Mouse (Mus musculus): ENCODE data around the gene Pheta1. TPM values are rescaled to one million over a fixed set of nuclear protein-coding genes. Genes with fewer than 3 reads are reported as not detected.

Pheta1 gene
- 1.6 to 2.0 TPM (median 1.6 TPM) in 3 replicates for total RNA-seq (2017)

DNA sequence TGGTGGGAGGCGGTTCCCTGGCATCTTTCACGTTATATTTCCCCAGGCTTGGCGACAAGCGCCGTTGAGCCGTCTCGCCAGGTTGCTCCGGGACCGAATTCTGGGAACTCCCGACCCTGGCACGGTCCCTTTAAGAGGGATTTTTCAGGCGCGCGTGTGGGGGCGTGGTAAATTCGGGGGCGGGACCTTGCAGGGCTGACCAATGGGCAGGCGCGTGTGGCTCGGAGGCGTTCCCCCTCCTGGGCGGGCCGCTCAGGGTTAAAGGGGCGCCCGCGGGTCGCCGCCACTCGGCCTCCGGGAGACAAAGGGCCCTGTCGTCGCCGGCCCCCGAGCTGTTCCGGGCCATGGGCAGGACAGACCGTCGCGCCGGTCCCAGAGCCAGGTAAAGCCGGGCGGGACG lies at the start of gene Pheta1:
TSS of gene Pheta1 (plus strand) at position 242 of the 400 bp plus-strand sequence.
- peak; percentile 84 for ATAC-seq (replicated peaks; ENCODE audit: insufficient number of reproducible peaks, low FRiP score, low TSS enrichment, poor library complexity, severe bottlenecking)

DNA sequence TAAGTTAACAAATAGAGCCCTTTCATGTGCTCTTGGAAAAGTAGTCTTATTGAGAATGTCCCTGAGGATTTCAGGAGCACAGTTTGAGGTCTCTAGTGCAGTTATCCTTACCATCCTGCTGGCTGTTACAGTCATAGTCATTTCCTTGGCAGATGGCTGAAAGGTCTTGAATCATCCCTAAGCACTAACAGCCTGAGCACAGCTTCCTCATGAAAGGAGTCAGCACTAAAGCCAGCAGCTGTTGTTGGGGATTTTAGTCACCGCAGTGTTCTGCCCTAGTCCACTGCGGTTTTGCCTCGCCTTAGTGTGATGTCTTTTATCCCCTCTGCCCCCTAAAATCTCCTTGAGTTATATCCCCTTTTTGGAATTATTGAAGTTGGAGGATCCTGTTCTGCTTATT lies 41.6 kb upstream of the Pheta1 start:
- no peak for ATAC-seq (replicated peaks; ENCODE audit: insufficient number of reproducible peaks, low FRiP score, low TSS enrichment, poor library complexity, severe bottlenecking)

DNA sequence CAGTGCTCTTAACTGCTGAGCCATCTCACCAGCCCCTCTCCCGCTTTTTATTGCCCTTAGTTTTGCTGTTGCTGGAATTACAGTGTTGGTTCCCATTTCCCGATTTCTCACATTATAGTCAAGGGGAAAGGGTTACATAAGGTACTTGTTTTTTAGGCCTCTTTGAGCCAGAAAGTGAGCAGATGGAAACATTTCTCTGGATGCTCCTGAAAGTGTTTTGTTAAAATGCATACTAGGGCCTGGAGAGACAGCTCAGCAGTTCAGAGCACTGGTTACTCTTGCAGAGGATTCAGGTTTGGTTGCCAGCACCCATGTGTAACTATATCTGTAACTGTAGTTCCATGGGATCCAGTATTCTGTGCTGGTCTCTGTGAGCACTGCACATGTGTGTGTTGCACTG lies 40.6 kb upstream of the Pheta1 start:
- no peak for ATAC-seq (replicated peaks; ENCODE audit: insufficient number of reproducible peaks, low FRiP score, low TSS enrichment, poor library complexity, severe bottlenecking)

DNA sequence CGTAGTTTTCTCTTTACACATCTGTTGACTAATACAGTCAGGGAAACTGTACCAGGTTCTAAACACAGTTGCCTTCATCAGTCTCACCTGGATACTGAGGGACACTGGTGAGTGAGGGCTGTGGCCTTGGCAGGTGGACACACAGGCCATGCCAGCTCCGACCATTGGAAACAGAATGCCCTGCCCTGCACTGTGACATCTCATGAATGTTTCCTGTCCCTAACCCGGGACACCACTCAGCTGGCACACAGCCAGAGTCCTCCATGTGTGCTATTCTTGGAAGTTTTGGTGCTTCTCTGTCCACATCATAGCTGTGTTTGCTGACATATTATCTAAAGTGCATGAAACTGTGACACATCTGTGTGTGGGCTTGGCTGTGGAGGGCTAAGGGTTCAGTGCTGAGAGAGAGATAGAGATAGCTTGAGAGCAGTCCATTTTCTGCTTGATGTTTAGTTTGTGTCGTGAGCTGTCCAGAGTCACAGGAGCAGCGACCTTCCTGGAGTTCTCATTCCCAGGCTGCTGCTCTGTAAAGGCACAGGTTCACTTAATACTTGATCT lies 39.0 kb upstream of the Pheta1 start:
- ATAC-seq (replicated peaks; ENCODE audit: insufficient number of reproducible peaks, low FRiP score, low TSS enrichment, poor library complexity, severe bottlenecking) = no peak

DNA sequence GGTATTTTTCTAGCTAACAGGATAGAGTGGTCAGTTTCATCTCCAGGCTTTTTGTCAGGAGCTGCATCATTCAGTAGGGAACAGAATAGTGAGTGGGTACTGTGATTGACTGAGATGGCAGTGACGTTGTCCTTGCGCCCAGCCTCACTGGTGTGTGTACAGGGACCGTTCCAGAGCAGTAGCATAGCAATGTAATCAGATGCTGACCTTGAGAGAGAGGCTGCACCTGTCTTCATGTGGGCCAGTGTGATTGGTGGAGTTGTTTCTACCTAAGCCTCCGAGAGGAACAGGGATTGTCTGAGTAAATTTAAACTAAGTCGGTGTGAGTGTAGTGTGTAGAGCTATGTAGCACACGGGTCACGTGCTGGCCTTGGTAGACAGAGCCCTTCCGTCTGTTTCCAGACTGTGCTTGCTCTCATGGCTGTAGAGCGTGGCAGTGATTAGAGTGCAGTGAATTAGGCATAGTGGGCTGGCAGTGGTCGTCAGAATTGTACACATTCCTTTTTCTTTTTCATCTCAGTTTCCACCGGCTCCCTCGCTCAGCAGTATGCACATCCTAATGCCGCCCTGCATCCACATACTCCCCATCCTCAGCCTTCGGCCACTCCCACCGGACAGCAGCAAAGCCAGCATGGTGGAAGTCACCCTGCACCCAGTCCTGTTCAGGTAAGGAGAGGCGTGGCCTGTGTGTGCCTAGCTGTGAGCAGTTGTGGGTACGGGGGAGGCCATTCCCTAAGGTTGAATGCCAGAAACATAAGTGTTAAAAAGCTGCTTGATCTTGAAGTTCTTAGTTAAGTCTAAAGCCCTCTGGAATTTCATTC lies 38.2 kb upstream of the Pheta1 start:
- no peak for ATAC-seq (replicated peaks; ENCODE audit: insufficient number of reproducible peaks, low FRiP score, low TSS enrichment, poor library complexity, severe bottlenecking)

DNA sequence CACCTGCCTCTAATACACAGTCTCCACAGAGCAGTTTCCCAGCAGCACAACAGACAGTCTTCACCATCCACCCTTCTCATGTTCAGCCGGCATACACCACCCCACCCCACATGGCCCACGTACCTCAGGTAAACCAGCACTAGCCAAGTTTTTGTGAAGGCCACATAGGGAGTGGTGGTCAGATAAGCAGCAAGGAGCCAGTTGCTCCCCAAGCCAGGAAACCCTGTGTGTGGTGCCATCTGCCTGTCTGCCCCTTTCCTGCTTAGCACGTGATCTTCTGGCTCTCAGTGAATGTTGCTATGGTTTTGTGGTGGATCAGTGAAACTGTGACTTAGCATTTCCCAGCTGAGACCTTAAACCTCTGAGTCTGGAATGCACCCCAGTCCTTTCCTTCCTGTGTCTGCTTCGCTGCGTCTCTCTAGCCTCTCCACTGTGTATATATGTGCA lies 37.3 kb upstream of the Pheta1 start:
- ATAC-seq (replicated peaks; ENCODE audit: insufficient number of reproducible peaks, low FRiP score, low TSS enrichment, poor library complexity, severe bottlenecking) = no peak

DNA sequence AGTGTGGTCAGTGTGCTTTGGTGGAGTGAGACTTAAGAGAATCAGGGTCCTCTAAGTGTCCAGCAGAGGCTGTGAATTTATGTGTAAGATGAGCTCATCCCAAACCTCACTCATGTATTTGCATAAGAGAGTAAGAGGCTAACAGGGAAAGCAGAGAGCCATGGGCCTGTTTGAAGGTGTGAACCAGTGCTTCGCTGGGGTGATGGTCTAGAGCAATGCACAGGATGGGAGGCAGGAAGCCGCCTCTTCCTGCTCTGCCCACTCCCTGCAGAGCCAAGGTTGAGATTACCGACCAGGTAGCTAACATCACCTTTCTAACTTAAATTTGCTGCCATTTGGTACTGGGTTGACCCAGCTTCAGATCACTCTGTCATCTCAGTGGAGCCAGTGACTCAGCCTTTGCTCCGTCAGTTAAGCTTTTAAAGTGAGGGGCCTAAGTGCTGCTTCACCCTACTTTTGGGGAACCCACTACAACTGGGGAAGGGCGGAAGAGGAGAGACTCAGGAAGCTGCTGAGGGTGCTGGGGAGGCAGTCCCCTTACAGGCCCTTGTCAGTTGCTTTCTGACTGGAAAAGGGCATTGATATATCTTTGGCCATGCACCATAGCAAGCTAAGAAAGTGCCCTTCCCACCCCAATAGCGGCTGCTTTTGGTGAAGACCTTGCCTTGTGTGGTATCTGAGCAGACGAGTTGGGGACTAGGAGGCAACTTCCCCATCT lies 36.1 kb upstream of the Pheta1 start:
- no peak for ATAC-seq (replicated peaks; ENCODE audit: insufficient number of reproducible peaks, low FRiP score, low TSS enrichment, poor library complexity, severe bottlenecking)

DNA sequence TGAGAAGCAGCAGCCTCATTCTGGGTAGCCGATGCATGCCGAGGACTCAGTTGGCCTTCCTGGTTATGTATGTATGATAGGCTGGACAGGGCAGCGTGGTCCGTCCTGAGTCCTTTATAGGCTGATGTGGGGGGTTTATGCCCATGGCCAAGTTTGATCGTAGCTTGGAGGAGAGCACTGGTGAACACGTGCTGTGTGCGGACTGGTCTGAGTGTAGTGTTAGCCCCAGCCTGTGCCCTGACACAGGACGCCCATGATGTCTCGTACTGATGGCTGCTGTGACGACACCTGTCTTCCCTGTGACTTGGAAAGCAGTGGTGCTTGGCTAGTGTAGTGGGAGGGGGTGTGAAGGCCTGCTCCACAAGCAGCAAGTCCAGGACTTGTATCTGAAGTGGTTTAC lies 35.0 kb upstream of the Pheta1 start:
- ATAC-seq (replicated peaks; ENCODE audit: insufficient number of reproducible peaks, low FRiP score, low TSS enrichment, poor library complexity, severe bottlenecking) = no peak

DNA sequence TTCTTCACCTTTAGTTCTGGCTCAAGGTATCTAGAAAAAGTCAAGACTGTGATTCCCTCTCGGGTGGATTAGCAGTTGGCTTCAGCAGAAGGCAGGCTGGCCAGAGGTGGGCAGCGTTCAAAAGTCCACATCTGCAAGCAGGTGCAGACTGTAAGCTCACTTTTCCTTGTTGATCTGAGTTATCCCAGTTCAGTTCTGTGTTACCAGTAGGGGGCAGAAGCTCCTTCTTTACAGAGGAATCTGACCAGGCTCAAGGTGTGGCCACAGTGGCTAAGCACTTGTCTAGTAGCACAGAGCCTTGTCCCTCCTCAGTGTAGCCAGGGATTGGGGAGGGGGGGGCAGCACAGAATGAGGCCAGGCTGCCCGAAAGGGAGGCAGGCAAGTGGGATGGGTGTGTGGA lies 33.7 kb upstream of the Pheta1 start:
- peak; percentile 52; the same call in 1 of the 2 replicates for ATAC-seq (replicated peaks; ENCODE audit: insufficient number of reproducible peaks, low FRiP score, low TSS enrichment, poor library complexity, severe bottlenecking)

DNA sequence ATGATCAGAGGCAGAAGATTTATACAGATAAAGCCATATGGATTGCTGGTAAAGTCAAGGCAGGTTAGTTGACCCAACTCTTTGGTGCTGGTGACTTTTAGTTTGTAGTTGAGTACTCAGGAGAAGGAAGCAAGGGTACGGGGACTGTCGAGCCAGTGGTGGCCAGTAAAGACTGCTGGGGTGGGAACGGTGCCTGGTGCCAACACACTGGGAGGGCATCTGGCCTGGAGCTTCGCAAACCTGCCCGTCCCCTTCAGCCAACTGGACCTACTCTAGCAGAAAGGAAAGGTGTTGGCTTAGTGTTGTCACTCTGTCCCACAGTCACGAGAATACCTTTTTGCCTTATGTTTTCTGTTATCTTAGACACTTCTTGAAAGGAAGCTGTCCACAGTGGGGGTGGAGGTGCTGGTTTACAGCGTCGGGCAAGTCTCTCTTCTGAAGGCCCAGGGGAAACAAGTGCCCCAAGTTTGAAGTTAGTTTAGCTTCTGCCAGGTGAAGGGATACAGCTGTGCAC lies 32.9 kb upstream of the Pheta1 start:
- ATAC-seq (replicated peaks; ENCODE audit: insufficient number of reproducible peaks, low FRiP score, low TSS enrichment, poor library complexity, severe bottlenecking) = no peak

DNA sequence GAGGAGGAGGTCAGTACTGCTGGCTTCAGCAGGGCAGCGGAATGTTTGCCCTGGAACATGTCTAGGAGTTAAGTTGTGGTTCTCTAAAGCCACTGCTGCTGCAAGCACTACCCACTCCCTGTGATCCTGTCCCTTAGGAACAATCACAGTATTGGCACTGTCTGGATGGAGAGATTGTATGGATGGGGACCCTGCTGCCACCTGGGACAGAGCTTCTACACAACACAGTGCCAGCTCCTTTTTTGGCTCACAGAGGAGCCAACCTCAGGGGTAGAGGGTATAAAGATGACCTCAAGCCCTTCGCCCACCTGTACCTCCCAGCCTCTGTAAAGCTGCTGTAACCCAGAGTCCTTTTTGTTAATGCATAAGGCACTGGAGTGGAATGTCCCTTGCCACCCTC lies 32.2 kb upstream of the Pheta1 start:
- ATAC-seq (replicated peaks; ENCODE audit: insufficient number of reproducible peaks, low FRiP score, low TSS enrichment, poor library complexity, severe bottlenecking) = no peak

DNA sequence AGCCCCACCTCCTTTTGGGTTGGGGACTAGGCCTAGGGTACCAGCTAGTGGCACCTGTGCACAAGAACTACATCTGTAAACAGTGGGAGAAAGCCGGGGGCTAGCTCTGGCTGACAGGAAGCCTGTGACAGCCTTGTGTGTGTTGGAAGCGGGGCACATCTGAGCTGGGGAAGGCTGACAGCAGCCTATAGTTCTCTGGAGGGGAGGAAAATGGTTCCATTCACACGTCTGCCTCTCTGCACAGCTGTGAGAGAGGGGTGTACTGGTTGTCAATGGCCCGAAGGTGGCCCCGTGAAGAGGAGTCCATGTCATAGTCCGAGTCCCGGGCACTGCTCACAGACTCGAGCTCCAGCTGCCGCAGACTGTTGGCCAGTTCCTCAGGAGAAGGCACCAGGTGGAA lies 31.2 kb upstream of the Pheta1 start:
- no peak for ATAC-seq (replicated peaks; ENCODE audit: insufficient number of reproducible peaks, low FRiP score, low TSS enrichment, poor library complexity, severe bottlenecking)

DNA sequence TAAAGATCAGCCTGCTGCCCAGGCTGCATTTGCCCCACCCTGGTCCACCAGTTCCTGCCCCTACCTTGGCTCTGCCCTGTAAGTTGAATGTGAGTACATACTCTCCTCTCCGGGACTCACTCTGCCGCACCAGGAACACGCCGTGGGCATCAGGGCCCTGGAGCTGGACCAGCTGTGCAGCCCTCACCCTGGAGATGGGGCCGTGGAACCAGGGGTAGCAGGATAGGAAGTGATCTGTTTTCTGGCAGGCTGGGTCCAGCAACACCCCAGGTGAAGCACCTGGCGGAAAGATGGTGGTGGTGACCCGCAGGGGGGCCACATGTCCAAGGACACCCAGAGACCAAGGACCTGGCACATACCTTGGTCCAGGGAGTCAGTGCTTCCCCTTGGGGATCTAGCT lies 30.4 kb upstream of the Pheta1 start:
- ATAC-seq (replicated peaks; ENCODE audit: insufficient number of reproducible peaks, low FRiP score, low TSS enrichment, poor library complexity, severe bottlenecking) = no peak

DNA sequence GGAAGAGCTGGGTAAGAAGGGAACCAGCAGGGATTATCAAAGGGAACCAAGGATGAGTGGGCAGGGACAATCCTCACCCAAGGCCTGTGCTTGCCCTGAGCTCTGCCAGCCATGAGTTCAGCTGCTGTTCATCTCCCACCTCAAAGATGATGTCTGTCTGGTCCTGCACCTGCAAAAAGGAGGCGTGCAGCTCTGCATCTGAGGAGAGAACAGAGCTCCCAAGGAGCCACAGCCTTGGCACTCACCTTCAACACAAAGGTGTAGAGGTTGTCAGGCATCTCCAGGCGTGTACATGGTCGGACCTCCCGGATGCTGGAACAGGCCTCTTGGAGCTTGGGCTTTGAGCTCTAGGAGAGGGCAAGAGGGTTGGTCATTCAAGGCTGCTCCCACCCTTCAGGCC lies 29.9 kb upstream of the Pheta1 start:
- no peak for ATAC-seq (replicated peaks; ENCODE audit: insufficient number of reproducible peaks, low FRiP score, low TSS enrichment, poor library complexity, severe bottlenecking)

DNA sequence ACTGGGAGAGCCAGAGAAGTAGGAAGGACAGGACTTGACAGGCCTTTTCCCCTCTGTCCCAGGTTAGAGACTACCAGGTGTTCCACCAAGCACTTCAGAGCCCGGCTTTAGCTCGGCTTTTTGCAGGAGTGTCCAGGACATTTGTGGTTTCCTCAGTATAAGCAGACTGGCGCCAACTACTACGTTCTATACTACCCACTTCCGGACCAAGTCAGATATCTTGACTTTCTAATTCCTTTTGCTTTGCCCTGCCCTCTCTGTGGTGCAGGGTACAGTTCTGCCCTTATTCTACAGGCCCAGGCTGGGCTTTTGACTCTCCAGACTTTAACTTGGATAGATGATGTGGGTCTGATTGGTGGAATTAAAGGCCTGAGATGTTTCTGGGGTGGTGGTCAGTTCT lies 29.2 kb upstream of the Pheta1 start:
- no peak for ATAC-seq (replicated peaks; ENCODE audit: insufficient number of reproducible peaks, low FRiP score, low TSS enrichment, poor library complexity, severe bottlenecking)

DNA sequence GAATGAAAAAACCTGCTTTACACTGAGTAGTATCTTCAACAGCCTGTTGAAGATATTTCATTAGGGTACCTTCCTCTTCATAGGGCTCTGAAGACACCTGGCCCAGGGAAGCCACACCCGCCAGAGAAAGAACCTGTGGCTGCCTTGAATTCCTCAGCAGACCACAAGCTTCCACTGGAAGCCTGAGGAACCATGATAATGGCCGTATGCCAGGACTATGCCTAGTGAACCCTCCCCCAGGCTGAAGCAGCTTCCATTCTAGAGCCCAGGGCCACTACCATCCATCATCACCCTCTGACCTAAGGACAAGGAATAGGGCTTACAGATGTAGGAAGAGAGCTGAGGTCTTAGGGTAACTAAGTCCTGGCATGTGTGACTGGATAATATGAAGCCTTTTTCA lies 28.6 kb upstream of the Pheta1 start:
- no peak for ATAC-seq (replicated peaks; ENCODE audit: insufficient number of reproducible peaks, low FRiP score, low TSS enrichment, poor library complexity, severe bottlenecking)

DNA sequence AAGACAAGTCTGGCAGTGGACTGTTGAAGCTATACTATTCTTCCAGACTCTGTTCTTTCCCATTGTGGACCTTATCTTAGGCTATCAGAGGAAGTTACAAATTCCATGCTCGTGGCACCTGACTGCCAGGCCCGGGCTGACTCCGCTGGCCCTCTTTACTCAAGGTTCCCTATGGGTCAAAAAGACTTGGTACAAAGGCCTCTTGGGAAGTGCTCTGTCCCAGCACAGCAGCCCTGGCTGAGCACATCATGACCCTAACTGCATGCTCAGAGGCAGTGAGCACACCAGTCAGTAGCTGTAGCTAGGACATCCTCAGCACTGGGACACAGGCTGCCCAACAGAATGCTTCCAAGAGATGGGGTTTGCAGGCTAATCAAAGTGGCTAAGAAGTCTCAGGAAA lies 28.1 kb upstream of the Pheta1 start:
- ATAC-seq (replicated peaks; ENCODE audit: insufficient number of reproducible peaks, low FRiP score, low TSS enrichment, poor library complexity, severe bottlenecking) = no peak

DNA sequence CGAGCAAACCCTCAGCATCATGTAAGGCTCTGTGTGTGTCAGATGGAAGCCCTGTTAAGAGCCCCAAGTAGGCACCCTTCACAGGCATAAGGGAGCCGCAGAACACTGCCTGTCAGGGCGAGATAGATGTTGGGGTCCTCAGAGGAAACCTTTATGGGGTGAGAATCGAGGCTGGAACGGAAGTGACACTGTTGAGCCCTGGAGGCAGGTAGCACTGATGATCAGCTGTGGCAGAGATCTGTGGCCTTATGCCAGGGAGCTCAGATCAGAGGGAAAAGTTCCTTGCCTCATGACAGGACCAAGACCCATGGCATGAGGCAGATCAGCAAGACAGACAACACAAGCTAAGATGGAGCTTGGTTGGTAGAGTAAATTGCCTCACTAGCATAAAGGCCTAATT lies 27.7 kb upstream of the Pheta1 start:
- no peak for ATAC-seq (replicated peaks; ENCODE audit: insufficient number of reproducible peaks, low FRiP score, low TSS enrichment, poor library complexity, severe bottlenecking)

DNA sequence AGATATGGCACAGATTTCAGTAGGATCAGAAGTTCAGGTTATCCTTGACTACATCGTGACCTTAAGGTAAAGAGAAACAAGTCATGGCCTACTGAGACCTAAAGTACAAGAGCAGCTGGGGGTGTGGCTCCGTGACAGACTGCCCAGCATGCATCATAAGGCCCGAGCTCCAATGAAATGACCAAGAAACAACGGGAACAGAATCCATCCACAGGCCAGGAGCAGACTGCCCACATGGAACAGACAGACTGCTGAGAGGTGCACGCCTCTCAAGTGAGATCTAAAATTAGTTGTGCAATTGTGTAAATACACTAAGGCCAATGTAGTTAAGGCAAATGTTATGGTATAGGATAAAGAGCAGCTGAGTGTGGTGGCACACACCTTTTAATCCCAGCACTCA lies 27.2 kb upstream of the Pheta1 start:
- ATAC-seq (replicated peaks; ENCODE audit: insufficient number of reproducible peaks, low FRiP score, low TSS enrichment, poor library complexity, severe bottlenecking) = no peak

Data from monocyte, adult 5-6 weeks (primary cell).